Mouse (Mus musculus): ENCODE measurements around the gene Cald1. TPM values are rescaled to one million over a fixed set of nuclear protein-coding genes. Genes with fewer than 3 reads are reported as not detected.

Cald1 gene
- total and polyA plus RNA-seq, 2 experiments, result 44.6 to 61.0 TPM

DNA sequence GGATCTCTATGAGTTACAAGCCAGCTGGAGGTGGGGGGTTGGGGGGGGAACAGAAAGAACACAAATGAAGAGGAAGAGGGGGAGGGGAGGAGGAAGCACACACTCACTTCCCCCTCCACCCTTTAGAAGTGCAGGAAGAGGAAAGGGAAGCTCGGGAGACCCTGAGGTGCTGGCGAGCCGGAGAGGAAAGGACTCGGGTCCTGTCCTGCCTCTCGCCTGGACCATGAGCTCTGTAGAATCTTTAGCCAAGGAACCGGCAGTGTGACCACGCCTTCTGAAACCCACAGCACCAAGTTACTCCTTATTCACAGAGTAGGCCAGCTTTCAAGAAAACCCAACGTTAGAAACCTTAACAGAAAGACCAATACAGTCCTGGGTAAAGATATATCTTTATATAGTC is 83.8 kb downstream of the Cald1 start:
- Histone ChIP-seq H3K4me3 (ENCODE audit: insufficient read depth, low read depth, low read length) (no peak overlapping the region), H3K27ac (replicated peaks; ENCODE audit: insufficient read depth, low read depth, low read length) (no peak overlapping the region), H3K9ac (ENCODE audit: low read depth, low read length) (no peak overlapping the region), H3K4me1 (ENCODE audit: control insufficient read depth, insufficient read depth, low read length) (no peaks in the 10 kb centered on the region), H3K36me3 (ENCODE audit: control insufficient read depth, insufficient read depth, low read length) (no peaks in the 10 kb centered on the region), H3K79me2 (ENCODE audit: control insufficient read depth, insufficient read depth, low read length) (no peaks in the 10 kb centered on the region), H3K27me3 (ENCODE audit: control insufficient read depth, insufficient read depth, low read length) (no peaks in the 10 kb centered on the region)
- WGBS, result 56% methylated on average over 8 of the region's 8 CpGs
- no peak for TF ChIP-seq POLR2A (IDR thresholded peaks at IDR 0.05; ENCODE audit: extremely low read depth, insufficient read depth, low read length)
- TF ChIP-seq CTCF (IDR thresholded peaks at IDR 0.05; ENCODE audit: low read depth, low read length), result no peak
- DNase-seq (ENCODE audit: extremely low read depth, low read depth, low spot score), result no peak

DNA sequence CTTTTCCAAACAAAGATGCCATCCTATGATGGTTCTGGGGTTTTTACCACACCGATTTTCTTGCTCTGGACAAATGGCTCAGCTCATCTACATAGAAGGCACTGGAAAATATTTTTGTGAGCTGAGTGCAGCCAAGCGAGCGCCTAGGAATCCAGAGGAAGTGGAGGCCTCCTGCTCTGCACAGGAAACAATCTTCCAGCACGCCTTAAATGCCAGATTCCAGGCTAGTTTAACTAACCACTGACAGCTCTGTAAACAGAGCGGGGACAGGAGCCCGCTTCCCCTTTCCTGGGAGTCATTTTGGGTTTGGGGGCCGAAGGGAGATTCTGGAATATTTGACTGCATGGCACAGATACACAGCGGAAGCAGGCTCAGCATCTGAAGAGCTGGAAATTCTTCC is 86.6 kb downstream of the Cald1 start:
- WGBS, result 62% methylated on average over 8 of the region's 8 CpGs
- no peaks in the 10 kb centered on the region for H3K36me3 ChIP-seq (ENCODE audit: control insufficient read depth, insufficient read depth, low read length)
- no peak for TF ChIP-seq POLR2A (IDR thresholded peaks at IDR 0.05; ENCODE audit: extremely low read depth, insufficient read depth, low read length)
- no peak for TF ChIP-seq CTCF (IDR thresholded peaks at IDR 0.05; ENCODE audit: low read depth, low read length)
- no peak for DNase-seq (ENCODE audit: extremely low read depth, low read depth, low spot score)
- H3K27ac ChIP-seq (replicated peaks; ENCODE audit: insufficient read depth, low read depth, low read length), result no peak overlapping the region
- no peaks in the 10 kb centered on the region for H3K79me2 ChIP-seq (ENCODE audit: control insufficient read depth, insufficient read depth, low read length)
- H3K4me3 ChIP-seq (ENCODE audit: insufficient read depth, low read depth, low read length), result no peak overlapping the region
- H3K27me3 ChIP-seq (ENCODE audit: control insufficient read depth, insufficient read depth, low read length), result no peaks in the 10 kb centered on the region
- H3K4me1 ChIP-seq (ENCODE audit: control insufficient read depth, insufficient read depth, low read length), result peaks cover 3% of the 10 kb centered on the region; the same call in 1 of the 2 replicates
- no peak overlapping the region for H3K9ac ChIP-seq (ENCODE audit: low read depth, low read length)

DNA sequence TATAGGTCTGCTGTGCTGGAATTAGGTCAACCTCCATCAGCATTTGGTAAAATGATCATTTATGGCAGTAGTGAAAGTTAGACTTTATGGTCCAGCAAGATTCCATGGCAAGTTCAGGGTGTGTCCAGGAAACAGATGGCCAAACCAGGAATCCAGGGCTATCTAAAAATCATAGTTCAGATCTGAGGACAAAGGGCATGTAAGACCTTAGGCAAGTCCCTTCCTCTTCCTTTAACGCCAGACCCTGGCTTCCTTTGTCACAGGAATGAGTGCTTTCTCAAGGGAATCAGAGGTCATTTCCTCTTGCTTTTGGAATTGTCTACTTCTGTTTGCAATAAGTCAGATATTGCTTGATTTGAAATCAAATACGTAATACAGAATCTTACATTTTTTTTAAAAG is 90.7 kb downstream of the Cald1 start:
- Histone ChIP-seq H3K4me1 (ENCODE audit: control insufficient read depth, insufficient read depth, low read length) (peaks cover 3% of the 10 kb centered on the region; the same call in 1 of the 2 replicates), H3K79me2 (ENCODE audit: control insufficient read depth, insufficient read depth, low read length) (no peaks in the 10 kb centered on the region), H3K27me3 (ENCODE audit: control insufficient read depth, insufficient read depth, low read length) (no peaks in the 10 kb centered on the region), H3K36me3 (ENCODE audit: control insufficient read depth, insufficient read depth, low read length) (no peaks in the 10 kb centered on the region), H3K27ac (replicated peaks; ENCODE audit: insufficient read depth, low read depth, low read length) (no peak overlapping the region), H3K9ac (ENCODE audit: low read depth, low read length) (no peak overlapping the region), H3K4me3 (ENCODE audit: insufficient read depth, low read depth, low read length) (no peak overlapping the region)
- WGBS, result 56% methylated on average over 2 of the region's 2 CpGs
- DNase-seq (ENCODE audit: extremely low read depth, low read depth, low spot score), result peak; percentile 28
- TF ChIP-seq POLR2A (IDR thresholded peaks at IDR 0.05; ENCODE audit: extremely low read depth, insufficient read depth, low read length), result no peak
- no peak for TF ChIP-seq CTCF (IDR thresholded peaks at IDR 0.05; ENCODE audit: low read depth, low read length)

DNA sequence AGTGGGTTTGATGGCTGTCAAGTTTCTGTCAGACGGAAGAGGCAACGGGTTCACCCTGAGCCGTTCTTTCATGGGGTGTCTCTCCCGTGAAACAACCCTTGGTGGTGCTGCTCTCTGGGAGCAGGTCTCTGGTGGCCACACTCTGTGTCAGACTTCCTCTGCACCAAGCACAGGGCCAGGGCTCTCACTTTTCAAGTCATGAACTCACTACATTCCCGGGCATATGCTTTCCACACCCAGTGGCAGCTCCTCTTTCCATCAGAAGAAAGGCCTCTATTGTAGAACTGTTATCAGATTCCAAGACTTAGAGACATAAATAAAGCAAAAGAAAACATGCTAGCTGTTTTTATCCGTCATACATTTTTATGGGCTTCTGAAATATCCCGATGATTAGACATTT is 93.1 kb downstream of the Cald1 start:
- Histone ChIP-seq H3K27me3 (ENCODE audit: control insufficient read depth, insufficient read depth, low read length) (no peaks in the 10 kb centered on the region), H3K4me3 (ENCODE audit: insufficient read depth, low read depth, low read length) (no peak overlapping the region), H3K4me1 (ENCODE audit: control insufficient read depth, insufficient read depth, low read length) (peaks cover 3% of the 10 kb centered on the region; the same call in 1 of the 2 replicates), H3K79me2 (ENCODE audit: control insufficient read depth, insufficient read depth, low read length) (no peaks in the 10 kb centered on the region), H3K9ac (ENCODE audit: low read depth, low read length) (no peak overlapping the region), H3K36me3 (ENCODE audit: control insufficient read depth, insufficient read depth, low read length) (no peaks in the 10 kb centered on the region), H3K27ac (replicated peaks; ENCODE audit: insufficient read depth, low read depth, low read length) (no peak overlapping the region)
- TF ChIP-seq POLR2A (IDR thresholded peaks at IDR 0.05; ENCODE audit: extremely low read depth, insufficient read depth, low read length) (no peak), CTCF (IDR thresholded peaks at IDR 0.05; ENCODE audit: low read depth, low read length) (no peak)
- WGBS, result 93% methylated on average over 7 of the region's 7 CpGs
- DNase-seq (ENCODE audit: extremely low read depth, low read depth, low spot score), result no peak

DNA sequence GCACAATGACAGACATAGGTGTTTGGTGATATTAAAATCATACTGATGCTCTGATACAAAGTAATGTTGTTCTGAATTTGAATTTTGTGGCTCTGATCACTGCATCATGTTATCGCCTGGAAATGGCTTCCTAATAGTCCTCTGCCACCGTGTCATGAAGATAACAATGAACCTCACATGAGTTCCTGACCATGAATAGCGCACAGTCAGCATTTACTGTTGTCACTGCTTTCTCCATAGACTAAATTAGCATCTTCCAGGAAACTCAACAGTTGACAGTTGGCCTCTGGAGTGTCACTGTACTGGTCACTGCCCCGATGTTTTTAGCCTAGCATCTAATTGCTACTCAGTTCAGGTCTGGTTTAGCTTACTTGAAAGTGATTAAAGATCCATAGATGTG is 95.8 kb downstream of the Cald1 start:
- no peaks in the 10 kb centered on the region for H3K79me2 ChIP-seq (ENCODE audit: control insufficient read depth, insufficient read depth, low read length)
- TF ChIP-seq CTCF (IDR thresholded peaks at IDR 0.05; ENCODE audit: low read depth, low read length) (no peak), POLR2A (IDR thresholded peaks at IDR 0.05; ENCODE audit: extremely low read depth, insufficient read depth, low read length) (no peak)
- WGBS, result 84% methylated on average over 4 of the region's 4 CpGs

DNA sequence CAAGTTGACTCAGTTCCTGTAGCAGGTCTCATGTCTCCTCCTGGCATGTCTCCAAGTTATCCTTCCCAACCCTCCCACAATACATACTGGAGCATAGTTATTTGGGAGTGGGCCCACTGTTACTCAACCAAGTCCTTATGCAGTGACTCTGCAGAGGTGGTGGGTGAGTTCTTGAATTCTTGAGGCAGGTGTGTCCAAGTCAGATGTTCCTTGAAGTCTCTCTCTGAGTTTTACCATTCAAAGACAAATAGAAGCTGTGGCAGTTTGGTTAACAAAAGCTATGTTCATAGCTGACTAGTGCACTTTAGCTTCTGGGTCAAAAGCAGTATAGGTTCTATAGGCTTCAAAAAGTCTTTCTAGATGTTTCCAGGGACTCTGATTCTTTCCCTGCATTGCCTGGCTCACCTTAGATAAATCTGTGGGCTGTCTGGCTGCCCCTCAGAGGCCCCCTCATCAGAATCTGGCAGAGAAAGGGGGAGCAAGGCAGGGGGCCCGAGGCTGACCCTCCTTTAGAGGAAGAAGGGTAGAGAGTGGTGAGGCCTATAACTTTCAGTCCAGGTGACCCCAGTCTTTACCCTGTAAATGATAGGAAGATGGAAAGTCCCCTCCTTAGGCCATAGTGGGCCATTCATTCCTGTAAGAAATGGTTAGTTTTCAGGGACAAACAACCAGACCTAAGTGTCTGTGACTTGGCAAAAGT is 105.3 kb downstream of the Cald1 start:
- no peak overlapping the region for H3K9ac ChIP-seq (ENCODE audit: low read depth, low read length)
- no peaks in the 10 kb centered on the region for H3K27me3 ChIP-seq (ENCODE audit: control insufficient read depth, insufficient read depth, low read length)
- no peak overlapping the region for H3K4me3 ChIP-seq (ENCODE audit: insufficient read depth, low read depth, low read length)
- no peaks in the 10 kb centered on the region for H3K36me3 ChIP-seq (ENCODE audit: control insufficient read depth, insufficient read depth, low read length)
- no peak for DNase-seq (ENCODE audit: extremely low read depth, low read depth, low spot score)
- TF ChIP-seq CTCF (IDR thresholded peaks at IDR 0.05; ENCODE audit: low read depth, low read length), result no peak
- no peak for TF ChIP-seq POLR2A (IDR thresholded peaks at IDR 0.05; ENCODE audit: extremely low read depth, insufficient read depth, low read length)
- no peak overlapping the region for H3K27ac ChIP-seq (replicated peaks; ENCODE audit: insufficient read depth, low read depth, low read length)
- 83% methylated on average over 1 of the region's 1 CpGs for WGBS
- no peaks in the 10 kb centered on the region for H3K79me2 ChIP-seq (ENCODE audit: control insufficient read depth, insufficient read depth, low read length)
- H3K4me1 ChIP-seq (ENCODE audit: control insufficient read depth, insufficient read depth, low read length), result peaks cover 1% of the 10 kb centered on the region

More for the DNA sequence above, 95.8 kb downstream of the Cald1 start:
- Histone ChIP-seq H3K27me3 (ENCODE audit: control insufficient read depth, insufficient read depth, low read length) (no peaks in the 10 kb centered on the region), H3K9ac (ENCODE audit: low read depth, low read length) (no peak overlapping the region), H3K27ac (replicated peaks; ENCODE audit: insufficient read depth, low read depth, low read length) (no peak overlapping the region), H3K4me3 (ENCODE audit: insufficient read depth, low read depth, low read length) (no peak overlapping the region), H3K4me1 (ENCODE audit: control insufficient read depth, insufficient read depth, low read length) (no peaks in the 10 kb centered on the region), H3K36me3 (ENCODE audit: control insufficient read depth, insufficient read depth, low read length) (no peaks in the 10 kb centered on the region)
- DNase-seq (ENCODE audit: extremely low read depth, low read depth, low spot score), result no peak
